10 mouse cellular contexts compared by ENCODE assay signal in genomic region chr16:38985411-38985810, GRCm38 (mm10).
A peak's percentile ranks its signal among the peaks of the same experiment; 100 is the strongest.
DNase-seq lines count a peak whose midpoint lies in the region; ATAC-seq lines count a peak whose summit lies in the region.
"Had no signal": no experiment of that assay in that cellular context is flagged by ENCODE, and none has a peak within 500 bp of the region (broad histone marks: within the 10 kb centered on the region; RNA-seq: fewer than 3 reads in every experiment).

No protein-coding gene starts in this region.

- H3K4me2 ChIP-seq in kidney, embryonic 15.5 days = no peak overlapping the region
- H3K4me2 ChIP-seq: embryonic facial prominence, embryonic 15.5 days had no signal

- 0 out of 2 replicates have a peak, but pooled peaks cover 2% of the 10 kb centered on the region for H3K27me3 ChIP-seq in kidney, embryonic 15.5 days
- H3K27me3 ChIP-seq: embryonic facial prominence, embryonic 15.5 days had no signal

- H3K9ac ChIP-seq in kidney, embryonic 15.5 days = no peak overlapping the region
- H3K9ac ChIP-seq: embryonic facial prominence, embryonic 15.5 days had no signal

- H3K9me3 ChIP-seq in kidney, embryonic 15.5 days (replicated peaks) = no peaks in the 10 kb centered on the region
- H3K9me3 ChIP-seq: embryonic facial prominence, embryonic 15.5 days had no signal

- no peaks in the 10 kb centered on the region for H3K36me3 ChIP-seq in kidney, embryonic 15.5 days
- H3K36me3 ChIP-seq: embryonic facial prominence, embryonic 15.5 days had no signal

- DNase-seq in kidney, adult 18-20 months = peak; percentile 64
- DNase-seq in Muller cell, postnatal 12 days (ENCODE audit: inconsistent ontology term) = peak; percentile 82
- peak; percentile 52 to 66 for DNase-seq in adrenal gland, postnatal 36 days
- peak; percentile 77 to 88 for DNase-seq in kidney, postnatal 36 days
- no peak for DNase-seq in adipocyte (ENCODE audit: low spot score)
- DNase-seq in spleen, postnatal 4 days (ENCODE audit: low spot score in 2 of 2) = no peak
- DNase-seq: gastrocnemius, postnatal 36 days had no signal

- ATAC-seq in kidney, embryonic 15.5 days (replicated peaks; ENCODE audit: low FRiP score) = no peak
- no peak for ATAC-seq in erythroid progenitor cell, adult 5-6 weeks (replicated peaks; ENCODE audit: low FRiP score, poor library complexity, severe bottlenecking)

- H3K4me3 ChIP-seq in kidney, embryonic 15.5 days (replicated peaks) = no peak overlapping the region
- H3K4me3 ChIP-seq: embryonic facial prominence, embryonic 15.5 days had no signal

- no peak overlapping the region for H3K27ac ChIP-seq in kidney, embryonic 15.5 days
- H3K27ac ChIP-seq: embryonic facial prominence, embryonic 15.5 days had no signal

- peaks cover 9% of the 10 kb centered on the region for H3K4me1 ChIP-seq in kidney, embryonic 15.5 days

- 43% methylated on average over 3 of the region's 3 CpGs for WGBS in kidney, embryonic 15.5 days

Comparison
In these comparisons a context has a peak if more than half of its experiments do, and no peak if none do; other contexts are left out.
1. DNase-seq: peak in kidney, adult 18-20 months (single experiment), Muller cell, postnatal 12 days (single experiment), adrenal gland, postnatal 36 days (2 of 2) and kidney, postnatal 36 days (2 of 2); none in adipocyte (single experiment) and spleen, postnatal 4 days (0 of 2).